Mouse (Mus musculus): ENCODE results near the gene Tollip. TPM values are rescaled to one million over a fixed set of nuclear protein-coding genes. Genes with fewer than 3 reads are reported as not detected.

Gene Tollip
- polyA plus RNA-seq (2015; fragmentation: Nextera tagmentation; extraction: Ambion mirVana): 43.0 and 48.1 TPM in 2 replicates

GRCm38 (mm10) chr7:141918407-141918806 lies at the start of gene Tollip:
Gene Tollip (minus strand): TSS chr7:141918507.
- no peak for ATAC-seq (ENCODE audit: insufficient read depth, low FRiP score, low read depth)
- peaks cover under 1% of the 10 kb centered on the region; the same call in 1 of the 2 replicates for H3K27me3 ChIP-seq (replicated peaks)
- H3K9ac ChIP-seq: no peak within 1 kb of the TSS
- H3K4me2 ChIP-seq: no peak within 1 kb of the TSS
- H3K27ac ChIP-seq: no peak within 1 kb of the TSS
- WGBS: 79% methylated on average over 2 of the region's 2 CpGs
- no peaks in the 10 kb centered on the region for H3K4me1 ChIP-seq
- H3K9me3 ChIP-seq: no peaks in the 10 kb centered on the region
- H3K36me3 ChIP-seq: no peaks in the 10 kb centered on the region
- H3K4me3 ChIP-seq (replicated peaks): no peak within 1 kb of the TSS

- 76% methylated on average over 2 of the region's 2 CpGs for WGBS
- H3K27ac ChIP-seq: no peak overlapping the region
These were observed 48.0 kb upstream of the Tollip start for GRCm38 (mm10) chr7:141966281-141966680.

GRCm38 (mm10) chr7:141962521-141962920 lies 44.2 kb upstream of the Tollip start:
- Histone ChIP-seq H3K27ac (no peak overlapping the region), H3K9me3 (no peaks in the 10 kb centered on the region), H3K4me1 (no peaks in the 10 kb centered on the region), H3K27me3 (replicated peaks) (no peaks in the 10 kb centered on the region), H3K4me2 (no peak overlapping the region), H3K36me3 (no peaks in the 10 kb centered on the region), H3K9ac (no peak overlapping the region), H3K4me3 (replicated peaks) (no peak overlapping the region)
- WGBS: 85% methylated on average over 3 of the region's 3 CpGs
- no peak for ATAC-seq (ENCODE audit: insufficient read depth, low FRiP score, low read depth)

More at GRCm38 (mm10) chr7:141966281-141966680, 48.0 kb upstream of the Tollip start:
- Histone ChIP-seq H3K9ac (no peak overlapping the region), H3K4me3 (replicated peaks) (no peak overlapping the region), H3K36me3 (no peaks in the 10 kb centered on the region), H3K4me2 (no peak overlapping the region), H3K9me3 (no peaks in the 10 kb centered on the region), H3K27me3 (replicated peaks) (no peaks in the 10 kb centered on the region), H3K4me1 (no peaks in the 10 kb centered on the region)
- peak; percentile 38; the same call in 1 of the 2 replicates for ATAC-seq (ENCODE audit: insufficient read depth, low FRiP score, low read depth)

- H3K27me3 ChIP-seq (replicated peaks): no peaks in the 10 kb centered on the region
- no peak overlapping the region for H3K4me3 ChIP-seq (replicated peaks)
- no peak overlapping the region for H3K9ac ChIP-seq
- no peak overlapping the region for H3K27ac ChIP-seq
- no peak for ATAC-seq (ENCODE audit: insufficient read depth, low FRiP score, low read depth)
- no peaks in the 10 kb centered on the region for H3K4me1 ChIP-seq
- H3K36me3 ChIP-seq: no peaks in the 10 kb centered on the region
- no peak overlapping the region for H3K4me2 ChIP-seq
- WGBS: 83% methylated on average over 3 of the region's 3 CpGs
- no peaks in the 10 kb centered on the region for H3K9me3 ChIP-seq
These were observed 43.2 kb upstream of the Tollip start for GRCm38 (mm10) chr7:141961491-141961890.

GRCm38 (mm10) chr7:141960926-141961325 lies 42.6 kb upstream of the Tollip start:
- no peaks in the 10 kb centered on the region for H3K27me3 ChIP-seq (replicated peaks)
- no peaks in the 10 kb centered on the region for H3K36me3 ChIP-seq
- H3K4me2 ChIP-seq: no peak overlapping the region
- H3K4me1 ChIP-seq: no peaks in the 10 kb centered on the region
- no peaks in the 10 kb centered on the region for H3K9me3 ChIP-seq
- H3K4me3 ChIP-seq (replicated peaks): no peak overlapping the region
- 71% methylated on average over 2 of the region's 2 CpGs for WGBS
- H3K27ac ChIP-seq: no peak overlapping the region
- ATAC-seq (ENCODE audit: insufficient read depth, low FRiP score, low read depth): no peak
- H3K9ac ChIP-seq: no peak overlapping the region

GRCm38 (mm10) chr7:141959133-141959532 lies 40.8 kb upstream of the Tollip start:
- 0 out of 2 replicates have a peak, but pooled peaks cover under 1% of the 10 kb centered on the region for H3K27me3 ChIP-seq (replicated peaks)
- no peak overlapping the region for H3K9ac ChIP-seq
- no peaks in the 10 kb centered on the region for H3K36me3 ChIP-seq
- H3K4me1 ChIP-seq: no peaks in the 10 kb centered on the region
- no peak overlapping the region for H3K4me3 ChIP-seq (replicated peaks)
- H3K9me3 ChIP-seq: no peaks in the 10 kb centered on the region
- ATAC-seq (ENCODE audit: insufficient read depth, low FRiP score, low read depth): no peak
- 68% methylated on average over 1 of the region's 1 CpGs for WGBS
- H3K4me2 ChIP-seq: no peak overlapping the region
- no peak overlapping the region for H3K27ac ChIP-seq

- Histone ChIP-seq H3K4me1 (no peaks in the 10 kb centered on the region), H3K4me3 (replicated peaks) (no peak overlapping the region), H3K9ac (no peak overlapping the region), H3K27me3 (replicated peaks) (peaks cover 8% of the 10 kb centered on the region), H3K9me3 (no peaks in the 10 kb centered on the region), H3K4me2 (no peak overlapping the region), H3K27ac (no peak overlapping the region), H3K36me3 (no peaks in the 10 kb centered on the region)
- ATAC-seq (ENCODE audit: insufficient read depth, low FRiP score, low read depth): no peak
- WGBS: 77% methylated on average over 2 of the region's 2 CpGs
These were observed 39.9 kb upstream of the Tollip start for GRCm38 (mm10) chr7:141958211-141958610.

- Histone ChIP-seq H3K4me1 (no peaks in the 10 kb centered on the region), H3K4me2 (no peak overlapping the region), H3K27me3 (replicated peaks) (peaks cover 11% of the 10 kb centered on the region), H3K9ac (no peak overlapping the region), H3K27ac (no peak overlapping the region), H3K36me3 (no peaks in the 10 kb centered on the region), H3K9me3 (no peaks in the 10 kb centered on the region), H3K4me3 (replicated peaks) (no peak overlapping the region)
- peak; percentile 35; the same call in 1 of the 2 replicates for ATAC-seq (ENCODE audit: insufficient read depth, low FRiP score, low read depth)
- WGBS: 77% methylated on average over 4 of the region's 4 CpGs
These were observed 39.3 kb upstream of the Tollip start for GRCm38 (mm10) chr7:141957524-141958051.

GRCm38 (mm10) chr7:141956174-141956566 lies 37.9 kb upstream of the Tollip start:
- no peak overlapping the region for H3K4me3 ChIP-seq (replicated peaks)
- no peaks in the 10 kb centered on the region for H3K36me3 ChIP-seq
- H3K9ac ChIP-seq: no peak overlapping the region
- H3K27me3 ChIP-seq (replicated peaks): peaks cover 25% of the 10 kb centered on the region
- ATAC-seq (ENCODE audit: insufficient read depth, low FRiP score, low read depth): peak; percentile 14; the same call in 1 of the 2 replicates
- H3K4me2 ChIP-seq: no peak overlapping the region
- H3K4me1 ChIP-seq: no peaks in the 10 kb centered on the region
- 71% methylated on average over 8 of the region's 8 CpGs for WGBS
- no peaks in the 10 kb centered on the region for H3K9me3 ChIP-seq
- H3K27ac ChIP-seq: no peak overlapping the region

- Histone ChIP-seq H3K27me3 (replicated peaks) (peaks cover 30% of the 10 kb centered on the region), H3K4me3 (replicated peaks) (no peak overlapping the region), H3K9ac (no peak overlapping the region), H3K4me1 (no peaks in the 10 kb centered on the region), H3K27ac (no peak overlapping the region), H3K4me2 (no peak overlapping the region), H3K9me3 (no peaks in the 10 kb centered on the region), H3K36me3 (no peaks in the 10 kb centered on the region)
- 70% methylated on average over 5 of the region's 5 CpGs for WGBS
- no peak for ATAC-seq (ENCODE audit: insufficient read depth, low FRiP score, low read depth)
These were observed 37.4 kb upstream of the Tollip start for GRCm38 (mm10) chr7:141955565-141956173.

- Histone ChIP-seq H3K27ac (no peak overlapping the region), H3K9me3 (no peaks in the 10 kb centered on the region), H3K4me3 (replicated peaks) (no peak overlapping the region), H3K9ac (no peak overlapping the region), H3K4me2 (no peak overlapping the region), H3K4me1 (peaks cover 12% of the 10 kb centered on the region), H3K27me3 (replicated peaks) (peaks cover 47% of the 10 kb centered on the region), H3K36me3 (no peaks in the 10 kb centered on the region)
- ATAC-seq (ENCODE audit: insufficient read depth, low FRiP score, low read depth): no peak
- 70% methylated on average over 6 of the region's 6 CpGs for WGBS
These were observed 35.3 kb upstream of the Tollip start for GRCm38 (mm10) chr7:141953616-141954015.

- no peak overlapping the region for H3K9ac ChIP-seq
- H3K27me3 ChIP-seq (replicated peaks): peaks cover 54% of the 10 kb centered on the region
- no peak for ATAC-seq (ENCODE audit: insufficient read depth, low FRiP score, low read depth)
- no peak overlapping the region for H3K4me3 ChIP-seq (replicated peaks)
- no peak overlapping the region for H3K4me2 ChIP-seq
- no peaks in the 10 kb centered on the region for H3K36me3 ChIP-seq
- no peaks in the 10 kb centered on the region for H3K9me3 ChIP-seq
- H3K4me1 ChIP-seq: peaks cover 12% of the 10 kb centered on the region
- WGBS: 67% methylated on average over 4 of the region's 4 CpGs
- H3K27ac ChIP-seq: no peak overlapping the region
These were observed 34.6 kb upstream of the Tollip start for GRCm38 (mm10) chr7:141952920-141953319.
